Mouse (Mus musculus): ENCODE results near the gene Qrsl1. TPM values are rescaled to one million over a fixed set of nuclear protein-coding genes. Genes with fewer than 3 reads are reported as not detected.
"Not testable (repeated sequence)": the region's sequence is repeated elsewhere in the genome, so short reads cannot be mapped to it uniquely, and the experiment has no call there.

Gene Qrsl1
- 4.6 and 7.1 TPM in 2 replicates for polyA plus RNA-seq (2012; rRNA removed)

- Histone ChIP-seq H3K4me1 (ENCODE audit: control insufficient read depth, insufficient read depth, low read length) (no peaks in the 10 kb centered on the region), H3K4me3 (replicated peaks; ENCODE audit: extremely low read depth, low read depth, low read length) (peak within 1 kb of the TSS; percentile 93)
- WGBS: 1% methylated on average over 40 of the region's 40 CpGs
- TF ChIP-seq CTCF (IDR thresholded peaks at IDR 0.05; ENCODE audit: insufficient read depth, low read length) (no peak), POLR2A (IDR thresholded peaks at IDR 0.05; ENCODE audit: borderline replicate concordance, extremely low read depth, low read depth, low read length) (peak; percentile 43; the same call in 1 of the 2 replicates)
- peak; percentile 95 for DNase-seq
Observed at GRCm38 (mm10) chr10:43901578-43902194, at the start of gene Qrsl1, which contains the start of gene Rtn4ip1. Qrsl1 (minus strand) TSS chr10:43901745. Rtn4ip1 (plus strand) TSS chr10:43901807.

- 82% methylated on average over 4 of the region's 4 CpGs for WGBS
- Histone ChIP-seq H3K4me1 (ENCODE audit: control insufficient read depth, insufficient read depth, low read length) (peaks cover 4% of the 10 kb centered on the region; the same call in 1 of the 2 replicates), H3K4me3 (replicated peaks; ENCODE audit: extremely low read depth, low read depth, low read length) (no peak overlapping the region)
- no peak for DNase-seq
- TF ChIP-seq CTCF (IDR thresholded peaks at IDR 0.05; ENCODE audit: insufficient read depth, low read length) (no peak), POLR2A (IDR thresholded peaks at IDR 0.05; ENCODE audit: borderline replicate concordance, extremely low read depth, low read depth, low read length) (no peak)
Observed at GRCm38 (mm10) chr10:43945435-43945834, 43.9 kb upstream of the Qrsl1 start.

GRCm38 (mm10) chr10:43943736-43944135, 42.2 kb upstream of the Qrsl1 start:
- Histone ChIP-seq H3K4me1 (ENCODE audit: control insufficient read depth, insufficient read depth, low read length) (peaks cover 4% of the 10 kb centered on the region; the same call in 1 of the 2 replicates), H3K4me3 (replicated peaks; ENCODE audit: extremely low read depth, low read depth, low read length) (no peak overlapping the region)
- TF ChIP-seq POLR2A (IDR thresholded peaks at IDR 0.05; ENCODE audit: borderline replicate concordance, extremely low read depth, low read depth, low read length): no peak
- TF ChIP-seq CTCF (IDR thresholded peaks at IDR 0.05; ENCODE audit: insufficient read depth, low read length): no peak
- 57% methylated on average over 4 of the region's 4 CpGs for WGBS
- no peak for DNase-seq

- Histone ChIP-seq H3K4me1 (ENCODE audit: control insufficient read depth, insufficient read depth, low read length) (peaks cover 4% of the 10 kb centered on the region; the same call in 1 of the 2 replicates), H3K4me3 (replicated peaks; ENCODE audit: extremely low read depth, low read depth, low read length) (no peak overlapping the region)
- 81% methylated on average over 6 of the region's 6 CpGs for WGBS
- TF ChIP-seq CTCF (IDR thresholded peaks at IDR 0.05; ENCODE audit: insufficient read depth, low read length) (no peak), POLR2A (IDR thresholded peaks at IDR 0.05; ENCODE audit: borderline replicate concordance, extremely low read depth, low read depth, low read length) (no peak)
- DNase-seq: no peak
Observed at GRCm38 (mm10) chr10:43939136-43939662, 37.7 kb upstream of the Qrsl1 start.

- Histone ChIP-seq H3K4me3 (replicated peaks; ENCODE audit: extremely low read depth, low read depth, low read length) (no peak overlapping the region), H3K4me1 (ENCODE audit: control insufficient read depth, insufficient read depth, low read length) (no peaks in the 10 kb centered on the region)
- no peak for TF ChIP-seq CTCF (IDR thresholded peaks at IDR 0.05; ENCODE audit: insufficient read depth, low read length)
- TF ChIP-seq POLR2A (IDR thresholded peaks at IDR 0.05; ENCODE audit: borderline replicate concordance, extremely low read depth, low read depth, low read length): no peak
- 72% methylated on average over 5 of the region's 5 CpGs for WGBS
- no peak for DNase-seq
Observed at GRCm38 (mm10) chr10:43928596-43928995, 27.1 kb upstream of the Qrsl1 start.

- no peaks in the 10 kb centered on the region for H3K4me1 ChIP-seq (ENCODE audit: control insufficient read depth, insufficient read depth, low read length)
- H3K4me3 ChIP-seq (replicated peaks; ENCODE audit: extremely low read depth, low read depth, low read length): no peak overlapping the region
- no peak for DNase-seq
- TF ChIP-seq CTCF (IDR thresholded peaks at IDR 0.05; ENCODE audit: insufficient read depth, low read length) (no peak), POLR2A (IDR thresholded peaks at IDR 0.05; ENCODE audit: borderline replicate concordance, extremely low read depth, low read depth, low read length) (no peak)
- 78% methylated on average over 8 of the region's 8 CpGs for WGBS
Observed at GRCm38 (mm10) chr10:43927736-43928135, 26.2 kb upstream of the Qrsl1 start.

GRCm38 (mm10) chr10:43925776-43926175, 24.2 kb upstream of the Qrsl1 start:
- not testable (repeated sequence) for H3K4me3 ChIP-seq (replicated peaks; ENCODE audit: extremely low read depth, low read depth, low read length); H3K4me1 ChIP-seq (ENCODE audit: control insufficient read depth, insufficient read depth, low read length); DNase-seq
- 91% methylated on average over 9 of the region's 9 CpGs for WGBS

GRCm38 (mm10) chr10:43923096-43923495, 21.6 kb upstream of the Qrsl1 start:
- DNase-seq: no peak
- TF ChIP-seq POLR2A (IDR thresholded peaks at IDR 0.05; ENCODE audit: borderline replicate concordance, extremely low read depth, low read depth, low read length): no peak
- no peak for TF ChIP-seq CTCF (IDR thresholded peaks at IDR 0.05; ENCODE audit: insufficient read depth, low read length)
- Histone ChIP-seq H3K4me1 (ENCODE audit: control insufficient read depth, insufficient read depth, low read length) (no peaks in the 10 kb centered on the region), H3K4me3 (replicated peaks; ENCODE audit: extremely low read depth, low read depth, low read length) (no peak overlapping the region)
- WGBS: 91% methylated on average over 3 of the region's 3 CpGs

- no peak overlapping the region for H3K4me3 ChIP-seq (replicated peaks; ENCODE audit: extremely low read depth, low read depth, low read length)
- DNase-seq: peak; percentile 77
- no peaks in the 10 kb centered on the region for H3K4me1 ChIP-seq (ENCODE audit: control insufficient read depth, insufficient read depth, low read length)
- 44% methylated on average over 17 of the region's 17 CpGs for WGBS
- TF ChIP-seq POLR2A (IDR thresholded peaks at IDR 0.05; ENCODE audit: borderline replicate concordance, extremely low read depth, low read depth, low read length): no peak
- TF ChIP-seq CTCF (IDR thresholded peaks at IDR 0.05; ENCODE audit: insufficient read depth, low read length): peak; percentile 93
Observed at GRCm38 (mm10) chr10:43918696-43919608, 17.4 kb upstream of the Qrsl1 start.
